Mouse (Mus musculus): ENCODE data around the gene Rassf9.

Gene Rassf9

DNA sequence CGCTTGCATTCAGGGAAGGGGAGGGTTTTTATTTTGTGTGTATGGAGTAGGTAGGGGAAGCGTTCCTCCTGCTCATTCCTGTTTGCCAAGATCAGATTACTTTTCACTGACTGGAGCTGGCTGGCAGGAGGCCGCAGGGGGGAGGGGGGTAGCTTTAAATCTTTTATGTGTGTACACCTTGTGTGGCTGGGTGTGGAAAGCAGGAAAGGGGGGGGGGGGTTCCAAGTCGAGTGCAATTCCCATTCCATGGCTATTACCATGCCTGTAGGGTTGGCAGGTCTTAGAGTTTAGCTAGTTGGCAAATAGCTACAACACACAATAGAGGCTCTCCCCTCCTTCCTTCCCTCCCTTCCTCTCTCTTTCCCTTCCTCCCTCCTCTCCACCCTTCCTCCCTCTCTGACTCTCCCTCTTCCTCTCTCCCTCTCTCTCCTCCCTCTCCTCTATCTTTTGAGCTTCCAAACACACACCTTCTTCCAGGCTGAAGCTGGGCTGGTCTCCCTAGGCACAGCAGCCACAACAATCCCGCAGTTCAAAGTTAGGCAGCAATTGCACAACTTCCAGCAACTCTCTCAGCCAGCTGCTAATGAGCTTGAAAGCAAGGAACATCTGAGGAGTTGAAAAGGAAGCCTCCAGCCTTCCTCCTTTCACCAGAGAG lies at the start of gene Rassf9:
Rassf9 (plus strand) TSS at position 416 of the 655 bp plus-strand sequence.
- in situ Hi-C loops (cut with MboI; ENCODE audit: unreplicated experiment in 2 of 2), result no loop called here

GRCm38 (mm10) chr10:102469412-102469811 lies 42.6 kb upstream of the Rassf9 start:
- in situ Hi-C loops (cut with MboI; ENCODE audit: unreplicated experiment in 2 of 2), result loop anchor here in 1 of 2 experiments (25.0 kb wide), 1 partner anchor 368 kb away; no protein-coding TSS in a partner anchor

- in situ Hi-C loops (cut with MboI; ENCODE audit: unreplicated experiment in 2 of 2), result no loop called here
Measured at GRCm38 (mm10) chr10:102490386-102490785, 21.6 kb upstream of the Rassf9 start, which contains the start of gene Nts. Gene Nts (minus strand): TSS chr10:102490486.

DNA sequence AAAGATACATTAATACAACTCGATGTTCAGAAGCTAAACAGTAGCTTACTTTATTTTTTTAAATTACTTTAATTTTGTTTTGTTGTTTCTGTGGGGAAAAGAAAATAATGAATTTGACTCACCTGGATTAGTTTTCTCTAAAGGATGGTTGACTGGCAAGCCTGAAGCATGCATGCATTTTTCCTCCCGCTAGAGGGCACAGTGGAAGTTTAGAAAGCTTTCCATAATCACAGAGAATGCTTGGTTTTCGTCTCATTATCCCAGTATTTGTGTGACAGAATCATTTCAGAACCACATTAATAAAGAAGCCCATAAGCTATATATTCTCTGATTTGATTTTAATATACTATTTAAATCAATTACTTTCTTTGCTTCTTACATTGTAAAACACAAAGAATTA lies 20.2 kb upstream of the Rassf9 start:
- in situ Hi-C loops (cut with MboI; ENCODE audit: unreplicated experiment in 2 of 2), result no loop called here

DNA sequence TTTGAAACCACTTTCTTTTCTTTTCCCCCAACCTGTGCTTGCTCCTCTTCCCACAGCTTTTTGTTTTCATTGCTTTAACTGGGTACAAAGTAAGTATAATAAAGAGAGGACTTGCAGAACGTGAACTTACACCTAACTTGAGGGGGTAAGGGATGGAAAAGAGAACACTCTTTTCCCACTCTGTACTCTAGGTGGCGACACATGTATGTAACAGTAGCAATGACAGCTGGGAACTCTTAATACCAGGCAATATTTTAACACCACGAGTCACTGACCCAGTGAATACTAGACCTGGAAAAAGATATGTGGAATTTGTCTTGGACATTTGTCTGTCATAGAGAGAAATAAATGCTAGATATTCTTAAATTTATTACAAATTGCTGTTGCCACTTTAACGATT lies 13.3 kb upstream of the Rassf9 start:
- in situ Hi-C loops (cut with MboI; ENCODE audit: unreplicated experiment in 2 of 2), result no loop called here

DNA sequence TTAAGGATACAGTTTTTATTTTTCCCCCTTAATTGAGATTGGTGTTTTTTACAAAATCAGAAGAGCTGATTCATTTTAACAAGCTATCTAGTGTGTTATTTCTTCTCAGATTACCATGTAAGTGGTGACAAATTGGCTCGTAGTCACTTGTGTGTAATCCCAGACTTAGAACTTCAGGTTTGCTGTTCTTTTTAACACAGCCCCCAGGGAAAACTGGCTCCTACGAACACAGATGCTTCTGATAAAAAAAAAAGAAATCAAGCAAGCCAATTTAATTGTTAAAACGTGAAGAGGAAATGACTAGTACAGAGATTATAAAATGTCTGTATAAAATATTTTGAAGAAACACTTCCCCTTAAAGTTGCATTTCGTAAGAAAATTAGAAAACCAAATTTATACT lies 4.6 kb upstream of the Rassf9 start:
- in situ Hi-C loops (cut with MboI; ENCODE audit: unreplicated experiment in 2 of 2), result no loop called here

GRCm38 (mm10) chr10:102511461-102511806 lies 588 bp upstream of the Rassf9 start:
- in situ Hi-C loops (cut with MboI; ENCODE audit: unreplicated experiment in 2 of 2), result no loop called here

DNA sequence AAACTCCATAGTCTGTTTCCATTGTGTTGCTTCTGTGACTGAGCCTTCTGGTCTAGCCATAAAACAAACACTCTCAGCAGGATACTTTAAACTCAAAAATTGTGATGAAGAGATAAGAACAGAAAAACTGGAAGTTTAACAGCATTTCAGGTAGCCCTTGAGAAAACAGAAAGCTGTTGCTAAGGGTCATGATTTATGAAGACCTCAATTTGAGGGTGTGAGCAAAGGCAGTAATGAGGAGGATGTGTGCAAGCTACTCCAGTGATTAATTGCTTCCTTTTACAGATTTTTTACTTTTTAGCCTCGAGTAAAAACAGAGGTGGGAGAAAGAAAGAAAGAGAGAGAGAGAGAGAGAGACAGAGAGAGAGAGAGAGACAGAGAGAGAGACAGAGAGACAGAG lies 2.1 kb downstream of the Rassf9 start:
- in situ Hi-C loops (cut with MboI; ENCODE audit: unreplicated experiment in 2 of 2), result no loop called here

DNA sequence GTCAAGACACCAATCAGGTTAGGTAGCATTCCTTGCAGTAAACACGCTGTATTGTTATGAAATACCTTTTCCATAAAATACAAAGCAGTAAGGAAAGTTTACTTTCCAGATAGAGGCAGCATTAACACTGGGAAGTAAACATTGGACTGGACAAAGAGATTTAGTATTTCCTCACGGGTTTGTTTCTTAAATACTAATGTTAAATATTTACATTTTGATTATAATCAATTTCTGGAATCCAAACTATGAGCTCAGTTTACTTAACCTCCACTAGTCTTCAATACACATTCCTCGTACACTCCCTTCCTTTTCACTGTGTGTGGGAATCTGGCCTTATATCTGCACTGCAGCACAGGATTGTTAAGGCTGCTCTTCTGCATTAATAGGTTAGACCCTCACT lies 15.9 kb downstream of the Rassf9 start:
- in situ Hi-C loops (cut with MboI; ENCODE audit: unreplicated experiment in 2 of 2), result no loop called here

DNA sequence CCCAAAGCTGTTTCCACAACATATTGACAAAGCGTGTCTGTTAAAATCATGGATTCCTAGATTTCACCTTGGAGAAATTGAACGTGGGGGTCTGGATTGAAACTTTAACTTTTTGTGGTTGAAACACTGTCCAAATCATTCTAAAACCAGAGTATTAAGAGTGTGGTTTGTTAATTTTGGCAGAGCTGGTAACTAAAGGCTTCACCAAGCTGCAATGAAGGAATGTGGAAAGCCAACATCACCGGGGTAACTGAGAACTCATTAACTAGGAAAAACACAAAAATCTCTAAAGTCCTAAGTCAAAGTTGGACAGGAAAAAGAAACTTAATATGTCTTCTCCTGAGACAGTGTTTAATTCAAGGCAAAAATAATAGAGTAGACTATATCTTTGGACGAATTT lies 41.9 kb downstream of the Rassf9 start:
- in situ Hi-C loops (cut with MboI; ENCODE audit: unreplicated experiment in 2 of 2), result no loop called here

DNA sequence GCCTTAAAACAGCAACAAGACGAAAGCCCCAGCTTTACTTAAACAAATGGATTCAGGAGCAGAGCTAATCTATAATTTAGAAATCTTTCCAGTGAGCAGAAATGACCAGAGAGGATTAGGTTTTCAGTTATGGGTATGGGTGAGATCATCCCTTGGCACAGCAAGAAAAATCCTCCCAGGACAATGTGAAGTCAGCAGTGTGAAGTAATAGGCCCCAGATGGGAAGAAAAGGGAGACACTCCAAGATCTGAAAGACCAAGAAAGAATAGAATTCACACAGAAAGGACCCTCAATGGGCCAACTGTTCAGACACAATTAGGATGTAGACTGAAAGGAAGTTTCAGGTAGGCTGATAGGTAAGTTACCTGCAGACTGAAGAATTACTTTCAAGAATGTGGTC lies 50.5 kb downstream of the Rassf9 start:
- in situ Hi-C loops (cut with MboI; ENCODE audit: unreplicated experiment in 2 of 2), result no loop called here

- in situ Hi-C loops (cut with MboI; ENCODE audit: unreplicated experiment in 2 of 2), result no loop called here
Measured at GRCm38 (mm10) chr10:102577970-102578369, 65.9 kb downstream of the Rassf9 start.

DNA sequence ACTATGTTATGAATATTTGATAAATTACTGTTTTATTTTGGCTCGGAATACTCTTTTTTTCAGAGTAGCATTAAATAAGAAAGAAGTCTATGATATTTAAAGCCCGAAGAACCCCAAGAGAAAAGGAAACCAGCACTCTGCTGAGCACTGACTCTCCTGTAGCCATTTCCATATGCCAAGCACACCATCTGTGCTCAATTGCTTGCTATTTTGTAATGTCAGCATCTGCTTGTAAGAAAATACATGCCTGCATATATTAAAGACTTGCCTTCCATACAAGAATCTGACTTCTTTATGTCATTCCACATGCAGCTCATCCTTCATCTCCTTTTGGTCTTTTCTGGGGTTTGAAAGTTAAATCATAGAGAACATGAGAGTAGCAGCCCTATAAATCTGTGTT lies 82.3 kb downstream of the Rassf9 start:
- in situ Hi-C loops (cut with MboI; ENCODE audit: unreplicated experiment in 2 of 2), result no loop called here
